Mouse (Mus musculus): Measurements from ENCODE around the gene Pten. TPM values are rescaled to one million over a fixed set of nuclear protein-coding genes. Genes with fewer than 3 reads are reported as not detected.
"Not testable (repeated sequence)": the region's sequence is repeated elsewhere in the genome, so short reads cannot be mapped to it uniquely, and the experiment has no call there.

Gene Pten
- polyA plus RNA-seq, 1 experiment: 60.7 TPM

DNA sequence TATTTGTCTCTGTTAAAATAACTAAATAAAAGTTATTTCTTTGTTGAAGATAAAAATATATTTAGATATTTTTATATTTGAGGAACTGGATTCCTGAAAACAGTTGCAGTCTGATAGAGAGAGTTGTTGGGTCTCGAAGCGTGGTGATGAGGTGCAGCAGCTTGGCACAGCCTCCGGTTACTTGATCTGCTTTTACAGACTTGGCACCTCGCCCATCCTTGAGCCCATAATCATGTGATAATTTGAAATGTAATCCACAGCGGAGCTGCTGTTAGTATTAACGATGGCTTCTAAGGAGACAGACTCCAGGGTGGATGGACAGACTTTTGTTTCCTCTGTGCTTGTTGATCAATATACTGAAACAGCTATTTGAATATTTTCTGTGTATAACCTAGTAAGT, 35.3 kb downstream of the Pten start:
- peaks cover 9% of the 10 kb centered on the region for H3K4me1 ChIP-seq (ENCODE audit: control insufficient read depth, insufficient read depth, low read length)
- H3K4me3 ChIP-seq (ENCODE audit: insufficient read depth, low read length): no peak overlapping the region
- H3K27ac ChIP-seq (ENCODE audit: insufficient read depth, low read length): no peak overlapping the region
- no peak for TF ChIP-seq POLR2A (IDR thresholded peaks at IDR 0.05; ENCODE audit: extremely low read depth, insufficient read depth, low read length)
- TF ChIP-seq CTCF (IDR thresholded peaks at IDR 0.05; ENCODE audit: extremely low read depth, insufficient read depth, low read length): no peak

GRCm38 (mm10) chr19:32793901-32794300, 36.6 kb downstream of the Pten start:
- Histone ChIP-seq H3K4me3 (ENCODE audit: insufficient read depth, low read length) (no peak overlapping the region), H3K4me1 (ENCODE audit: control insufficient read depth, insufficient read depth, low read length) (peaks cover 6% of the 10 kb centered on the region), H3K27ac (ENCODE audit: insufficient read depth, low read length) (no peak overlapping the region)
- TF ChIP-seq CTCF (IDR thresholded peaks at IDR 0.05; ENCODE audit: extremely low read depth, insufficient read depth, low read length) (no peak), POLR2A (IDR thresholded peaks at IDR 0.05; ENCODE audit: extremely low read depth, insufficient read depth, low read length) (no peak)

- no peak overlapping the region for H3K4me3 ChIP-seq (ENCODE audit: insufficient read depth, low read length)
- no peak for TF ChIP-seq POLR2A (IDR thresholded peaks at IDR 0.05; ENCODE audit: extremely low read depth, insufficient read depth, low read length)
- no peak for TF ChIP-seq CTCF (IDR thresholded peaks at IDR 0.05; ENCODE audit: extremely low read depth, insufficient read depth, low read length)
Measured at GRCm38 (mm10) chr19:32800557-32800956, 43.3 kb downstream of the Pten start.

DNA sequence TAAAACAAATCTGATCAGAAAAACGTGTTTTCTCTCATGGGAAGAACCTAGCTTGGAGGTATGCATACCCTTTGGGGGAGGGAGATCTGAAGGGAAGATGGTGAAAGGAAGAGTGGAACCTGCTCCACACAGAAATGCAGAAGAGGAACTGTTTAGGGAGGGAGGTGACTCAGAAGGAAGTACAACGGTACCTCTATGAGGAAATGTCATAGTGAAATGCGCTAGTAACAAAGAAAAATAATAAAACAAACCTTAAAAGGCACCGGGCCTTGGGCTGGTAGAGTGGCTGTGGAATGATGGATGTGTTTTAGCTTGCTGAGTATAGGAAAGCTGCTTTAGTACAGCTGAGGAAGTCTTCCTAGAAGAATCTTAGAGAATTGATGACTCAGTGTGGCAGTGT, 47.4 kb downstream of the Pten start:
- TF ChIP-seq POLR2A (IDR thresholded peaks at IDR 0.05; ENCODE audit: extremely low read depth, insufficient read depth, low read length): no peak
- TF ChIP-seq CTCF (IDR thresholded peaks at IDR 0.05; ENCODE audit: extremely low read depth, insufficient read depth, low read length): no peak
- H3K27ac ChIP-seq (ENCODE audit: insufficient read depth, low read length): no peak overlapping the region
- H3K4me1 ChIP-seq (ENCODE audit: control insufficient read depth, insufficient read depth, low read length): peaks cover 8% of the 10 kb centered on the region
- H3K4me3 ChIP-seq (ENCODE audit: insufficient read depth, low read length): no peak overlapping the region

More at GRCm38 (mm10) chr19:32800557-32800956, 43.3 kb downstream of the Pten start:
- no peak overlapping the region for H3K27ac ChIP-seq (ENCODE audit: insufficient read depth, low read length)
- peaks cover 5% of the 10 kb centered on the region for H3K4me1 ChIP-seq (ENCODE audit: control insufficient read depth, insufficient read depth, low read length)

DNA sequence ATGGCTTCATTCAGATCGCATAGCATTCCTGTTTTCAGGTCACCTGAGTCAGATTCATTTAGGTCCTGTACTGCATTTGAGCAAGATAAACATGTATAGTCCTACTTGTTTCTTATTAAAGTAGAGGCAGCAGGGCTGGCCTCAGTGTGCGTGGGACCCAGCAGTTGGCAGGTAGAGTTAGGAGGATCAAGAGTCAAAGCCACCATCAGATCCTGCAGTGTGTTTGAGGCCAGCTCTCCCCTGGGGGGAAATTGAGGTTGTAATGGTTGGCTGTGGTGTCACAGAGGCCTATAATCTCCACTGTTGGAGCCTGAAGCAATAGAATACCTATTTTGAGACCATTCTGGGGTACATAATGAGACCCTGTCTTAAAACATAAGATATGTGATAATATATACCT, 50.3 kb downstream of the Pten start:
- Histone ChIP-seq H3K4me3 (ENCODE audit: insufficient read depth, low read length) (no peak overlapping the region), H3K4me1 (ENCODE audit: control insufficient read depth, insufficient read depth, low read length) (peaks cover 8% of the 10 kb centered on the region), H3K27ac (ENCODE audit: insufficient read depth, low read length) (no peak overlapping the region)
- no peak for TF ChIP-seq POLR2A (IDR thresholded peaks at IDR 0.05; ENCODE audit: extremely low read depth, insufficient read depth, low read length)
- TF ChIP-seq CTCF (IDR thresholded peaks at IDR 0.05; ENCODE audit: extremely low read depth, insufficient read depth, low read length): no peak

- no peak for TF ChIP-seq CTCF (IDR thresholded peaks at IDR 0.05; ENCODE audit: extremely low read depth, insufficient read depth, low read length)
- TF ChIP-seq POLR2A (IDR thresholded peaks at IDR 0.05; ENCODE audit: extremely low read depth, insufficient read depth, low read length): no peak
- Histone ChIP-seq H3K4me1 (ENCODE audit: control insufficient read depth, insufficient read depth, low read length) (peaks cover 9% of the 10 kb centered on the region), H3K4me3 (ENCODE audit: insufficient read depth, low read length) (no peak overlapping the region), H3K27ac (ENCODE audit: insufficient read depth, low read length) (no peak overlapping the region)
Measured at GRCm38 (mm10) chr19:32808690-32809089, 51.4 kb downstream of the Pten start.

- TF ChIP-seq CTCF (IDR thresholded peaks at IDR 0.05; ENCODE audit: extremely low read depth, insufficient read depth, low read length) (no peak), POLR2A (IDR thresholded peaks at IDR 0.05; ENCODE audit: extremely low read depth, insufficient read depth, low read length) (no peak)
- Histone ChIP-seq H3K4me3 (ENCODE audit: insufficient read depth, low read length) (no peak overlapping the region), H3K4me1 (ENCODE audit: control insufficient read depth, insufficient read depth, low read length) (peaks cover 9% of the 10 kb centered on the region), H3K27ac (ENCODE audit: insufficient read depth, low read length) (no peak overlapping the region)
Measured at GRCm38 (mm10) chr19:32809117-32809516, 51.8 kb downstream of the Pten start.

DNA sequence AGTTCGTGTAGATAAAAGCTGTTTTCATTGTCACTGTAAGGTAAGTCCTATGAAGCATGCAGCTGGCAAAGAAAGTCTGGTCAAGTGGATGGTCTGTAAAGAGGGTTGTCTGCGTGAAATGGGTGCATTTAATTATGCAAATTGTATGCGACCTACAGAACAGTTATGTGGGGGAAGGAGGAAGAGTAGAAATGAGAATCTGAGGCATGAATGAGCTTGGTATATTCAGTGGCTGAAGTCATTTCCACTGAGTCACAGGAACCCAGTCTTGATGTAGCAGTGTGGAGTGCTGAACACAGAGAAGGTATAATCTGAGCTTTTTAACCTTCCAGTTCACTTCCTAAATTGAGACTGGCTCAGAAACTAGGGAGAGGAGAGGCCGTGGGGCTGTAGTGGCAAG, 61.5 kb downstream of the Pten start:
- no peak for TF ChIP-seq POLR2A (IDR thresholded peaks at IDR 0.05; ENCODE audit: extremely low read depth, insufficient read depth, low read length)
- no peak for TF ChIP-seq CTCF (IDR thresholded peaks at IDR 0.05; ENCODE audit: extremely low read depth, insufficient read depth, low read length)
- H3K27ac ChIP-seq (ENCODE audit: insufficient read depth, low read length): no peak overlapping the region
- no peaks in the 10 kb centered on the region; the same call in 1 of the 2 replicates for H3K4me1 ChIP-seq (ENCODE audit: control insufficient read depth, insufficient read depth, low read length)
- no peak overlapping the region for H3K4me3 ChIP-seq (ENCODE audit: insufficient read depth, low read length)

- H3K27ac ChIP-seq (ENCODE audit: insufficient read depth, low read length); H3K4me3 ChIP-seq (ENCODE audit: insufficient read depth, low read length); H3K4me1 ChIP-seq (ENCODE audit: control insufficient read depth, insufficient read depth, low read length): not testable (repeated sequence)
Measured at GRCm38 (mm10) chr19:32822959-32823358, 65.7 kb downstream of the Pten start.

- Histone ChIP-seq H3K4me1 (ENCODE audit: control insufficient read depth, insufficient read depth, low read length) (no peaks in the 10 kb centered on the region), H3K27ac (ENCODE audit: insufficient read depth, low read length) (no peak overlapping the region), H3K4me3 (ENCODE audit: insufficient read depth, low read length) (no peak overlapping the region)
- TF ChIP-seq POLR2A (IDR thresholded peaks at IDR 0.05; ENCODE audit: extremely low read depth, insufficient read depth, low read length) (no peak), CTCF (IDR thresholded peaks at IDR 0.05; ENCODE audit: extremely low read depth, insufficient read depth, low read length) (no peak)
Measured at GRCm38 (mm10) chr19:32826616-32827015, 69.3 kb downstream of the Pten start.

GRCm38 (mm10) chr19:32829871-32830270, 72.6 kb downstream of the Pten start:
- TF ChIP-seq POLR2A (IDR thresholded peaks at IDR 0.05; ENCODE audit: extremely low read depth, insufficient read depth, low read length) (no peak), CTCF (IDR thresholded peaks at IDR 0.05; ENCODE audit: extremely low read depth, insufficient read depth, low read length) (no peak)
- H3K27ac ChIP-seq (ENCODE audit: insufficient read depth, low read length): no peak overlapping the region
- H3K4me1 ChIP-seq (ENCODE audit: control insufficient read depth, insufficient read depth, low read length): no peaks in the 10 kb centered on the region

More at GRCm38 (mm10) chr19:32829871-32830270, 72.6 kb downstream of the Pten start:
- H3K4me3 ChIP-seq (ENCODE audit: insufficient read depth, low read length): no peak overlapping the region

All from cortical plate, adult 2 months (tissue).